In genomic region chr14:118207347-118207746, GRCm38 (mm10) we compare ENCODE assay signal across 23 mouse cellular contexts. TPM values are rescaled to one million over a fixed set of nuclear protein-coding genes. Genes with fewer than 3 reads are reported as not detected.
DNase-seq lines count a peak whose midpoint lies in the region; ATAC-seq and TF ChIP-seq lines count a peak whose summit lies in the region.
"Had no signal": no experiment of that assay in that cellular context is flagged by ENCODE, and none has a peak within 500 bp of the region (broad histone marks: within the 10 kb centered on the region; RNA-seq: fewer than 3 reads in every experiment).

No protein-coding gene starts in this region.

- WGBS in forebrain, postnatal 0 days: 87% methylated on average over 3 of the region's 3 CpGs
- 85% methylated on average over 3 of the region's 3 CpGs for WGBS in forebrain, embryonic 14.5 days

- H3K9me3 ChIP-seq in forebrain, postnatal 0 days (ENCODE audit: low read length): no peaks in the 10 kb centered on the region
- no peaks in the 10 kb centered on the region for H3K9me3 ChIP-seq in forebrain, embryonic 14.5 days (replicated peaks; ENCODE audit: control insufficient read depth, low read length)
- H3K9me3 ChIP-seq in E14TG2a.4 (ENCODE audit: low read length): no peaks in the 10 kb centered on the region
- H3K9me3 ChIP-seq: hindbrain, embryonic 15.5 days; limb, embryonic 15.5 days had no signal

- H3K4me2 ChIP-seq in forebrain, postnatal 0 days (ENCODE audit: low read depth): no peak overlapping the region
- no peak overlapping the region for H3K4me2 ChIP-seq in forebrain, embryonic 14.5 days (ENCODE audit: low read length)
- H3K4me2 ChIP-seq: hindbrain, embryonic 15.5 days; limb, embryonic 15.5 days had no signal

- no peak overlapping the region for H3K9ac ChIP-seq in forebrain, postnatal 0 days
- H3K9ac ChIP-seq in forebrain, embryonic 14.5 days (ENCODE audit: low read length): no peak overlapping the region
- H3K9ac ChIP-seq: hindbrain, embryonic 15.5 days; limb, embryonic 15.5 days had no signal

- intact Hi-C loops in left cerebral cortex, adult 2 months (cut with DNase I): no loop called here
- intact Hi-C loops in left cerebral cortex, postnatal 14 days (cut with DNase I): loop anchor here (5.0 kb wide), 1 partner anchor 385 kb away; no protein-coding TSS in a partner anchor

- no peaks in the 10 kb centered on the region for H3K36me3 ChIP-seq in forebrain, postnatal 0 days (ENCODE audit: insufficient read depth)
- H3K36me3 ChIP-seq in forebrain, embryonic 14.5 days (ENCODE audit: control insufficient read depth, insufficient read depth, low read length): no peaks in the 10 kb centered on the region
- H3K36me3 ChIP-seq in E14TG2a.4 (ENCODE audit: insufficient read depth, low read length): no peaks in the 10 kb centered on the region
- H3K36me3 ChIP-seq: forebrain, embryonic 10.5 days; hindbrain, embryonic 15.5 days; limb, embryonic 15.5 days had no signal

- TF ChIP-seq CTCF in forebrain, postnatal 0 days (IDR thresholded peaks at IDR 0.05; ENCODE audit: low read depth): peak; percentile 29; the same call in 1 of the 2 replicates
- TF ChIP-seq CTCF in left cerebral cortex, adult 2 months (IDR thresholded peaks at IDR 0.05): peak; percentile 21
- peak; percentile 89 for TF ChIP-seq CTCF in E14TG2a.4 (conservative IDR thresholded peaks at IDR 0.05; ENCODE audit: low read length)

- peak; percentile 12 for DNase-seq in forebrain, postnatal 0 days
- DNase-seq in forebrain, embryonic 14.5 days (ENCODE audit: low spot score): no peak
- no peak for DNase-seq in left cerebral cortex, adult 2 months (ENCODE audit: extremely low spot score in 1 of 2, low spot score in 2 of 2)
- DNase-seq in left cerebral cortex, postnatal 14 days (ENCODE audit: low spot score in 2 of 2): no peak
- peak; percentile 5 for DNase-seq in adipocyte (ENCODE audit: low spot score)
- no peak for DNase-seq in frontal cortex, postnatal 10 days (ENCODE audit: low spot score in 2 of 2)
- DNase-seq: cerebellum, adult 11-12 months; kidney, adult 9 months had no signal

- no peak for ATAC-seq in forebrain, postnatal 0 days
- no peak for ATAC-seq in forebrain, embryonic 14.5 days
- ATAC-seq in granulocyte monocyte progenitor cell, adult 5-6 weeks (replicated peaks; ENCODE audit: poor library complexity, severe bottlenecking): no peak

- no peak overlapping the region for H3K27ac ChIP-seq in forebrain, postnatal 0 days (ENCODE audit: low read depth, low read length)
- no peak overlapping the region for H3K27ac ChIP-seq in forebrain, embryonic 14.5 days (ENCODE audit: low read depth, low read length)
- no peak overlapping the region for H3K27ac ChIP-seq in left cerebral cortex, adult 2 months
- H3K27ac ChIP-seq: forebrain, embryonic 10.5 days; hindbrain, embryonic 15.5 days; limb, embryonic 15.5 days had no signal

- no peaks in the 10 kb centered on the region; the same call in 1 of the 2 replicates for H3K27me3 ChIP-seq in forebrain, postnatal 0 days (ENCODE audit: insufficient read depth, low read length)
- H3K27me3 ChIP-seq in forebrain, embryonic 14.5 days (replicated peaks; ENCODE audit: control insufficient read depth, insufficient read depth, low read length): no peaks in the 10 kb centered on the region
- H3K27me3 ChIP-seq in E14TG2a.4 (ENCODE audit: insufficient read depth, low read length): peaks cover 17% of the 10 kb centered on the region
- H3K27me3 ChIP-seq: hindbrain, embryonic 15.5 days; limb, embryonic 15.5 days had no signal

- H3K4me3 ChIP-seq in forebrain, postnatal 0 days (ENCODE audit: low read depth, low read length): no peak overlapping the region
- no peak overlapping the region for H3K4me3 ChIP-seq in forebrain, embryonic 14.5 days (ENCODE audit: low read depth, low read length)
- no peak overlapping the region for H3K4me3 ChIP-seq in left cerebral cortex, adult 2 months
- no peak overlapping the region for H3K4me3 ChIP-seq in E14TG2a.4 (replicated peaks; ENCODE audit: low read length)
- H3K4me3 ChIP-seq: forebrain, embryonic 10.5 days; hindbrain, embryonic 15.5 days; limb, embryonic 15.5 days had no signal

- H3K4me1 ChIP-seq in forebrain, postnatal 0 days (ENCODE audit: insufficient read depth): no peaks in the 10 kb centered on the region
- H3K4me1 ChIP-seq in forebrain, embryonic 14.5 days (ENCODE audit: control insufficient read depth, insufficient read depth, low read length): no peaks in the 10 kb centered on the region
- peaks cover 4% of the 10 kb centered on the region for H3K4me1 ChIP-seq in E14TG2a.4 (replicated peaks; ENCODE audit: low read depth, low read length)
- H3K4me1 ChIP-seq: hindbrain, embryonic 15.5 days; limb, embryonic 15.5 days had no signal

RNA-seq across cellular contexts. Expression of gene Sox21, which starts 29.5 kb away (rescaled TPM):
- total RNA-seq in forebrain, postnatal 0 days (2014; rRNA removed): 9.3 and 14.2 TPM in 2 replicates
- 3.3 and 4.3 TPM in 2 replicates for polyA plus RNA-seq in forebrain, postnatal 0 days (2015; fragmentation: Nextera tagmentation; extraction: Ambion mirVana)
- 6.6 and 9.3 TPM in 2 replicates for polyA plus RNA-seq in forebrain, embryonic 14.5 days (2014; fragmentation: Nextera tagmentation; extraction: Ambion mirVana)
- 10 to 100 TPM in 1 of 2 experiments, 1 to 10 TPM in 1; 10.0 to 10.6 TPM for total RNA-seq in left cerebral cortex, adult 2 months (2021)
- total RNA-seq in left cerebral cortex, postnatal 14 days (2021): 10 to 100 TPM in 1 of 2 experiments, 1 to 10 TPM in 1; 7.1 to 10.8 TPM
- not detected in 2 replicates for total RNA-seq in granulocyte monocyte progenitor cell, adult 5-6 weeks (2014; fragmentation: Nextera tagmentation)
- total RNA-seq in granulocyte monocyte progenitor cell, adult 5-6 weeks (2017): not detected in 2 replicates
- total RNA-seq: adrenal gland, adult 18-20 months; common myeloid progenitor, adult 5-6 weeks; megakaryocyte-erythroid progenitor cell, adult 5-6 weeks had no signal

RNA-seq across cellular contexts. Expression of gene Gm9376, which starts 59.4 kb away (rescaled TPM):
- total RNA-seq in forebrain, postnatal 0 days (2014; rRNA removed): not detected in 2 replicates
- polyA plus RNA-seq in forebrain, postnatal 0 days (2015; fragmentation: Nextera tagmentation; extraction: Ambion mirVana): not detected in 2 replicates
- polyA plus RNA-seq in forebrain, embryonic 14.5 days (2014; fragmentation: Nextera tagmentation; extraction: Ambion mirVana): not detected in 2 replicates
- total RNA-seq in left cerebral cortex, adult 2 months (2021): not detected
- not detected for total RNA-seq in left cerebral cortex, postnatal 14 days (2021)
- not detected in 2 replicates for total RNA-seq in granulocyte monocyte progenitor cell, adult 5-6 weeks (2014; fragmentation: Nextera tagmentation)
- total RNA-seq in granulocyte monocyte progenitor cell, adult 5-6 weeks (2017): not detected in 2 replicates
- total RNA-seq: adrenal gland, adult 18-20 months; common myeloid progenitor, adult 5-6 weeks; left cerebral cortex, adult 8-10 months; megakaryocyte-erythroid progenitor cell, adult 5-6 weeks had no signal
- polyA plus RNA-seq: embryonic facial prominence, embryonic 14.5 days; forebrain, embryonic 10.5 days; gonadal fat pad, adult 2 months; heart, embryonic 16.5 days; hindbrain, embryonic 15.5 days; limb, embryonic 15.5 days; lung, embryonic 16.5 days; neural tube, embryonic 14.5 days; thymus, postnatal 0 days had no signal

Comparison
In these comparisons a context has a peak if more than half of its experiments do, and no peak if none do; other contexts are left out.
1. DNase-seq: peak in forebrain, postnatal 0 days (single experiment) and adipocyte (single experiment); none in forebrain, embryonic 14.5 days (single experiment), left cerebral cortex, adult 2 months (0 of 2), left cerebral cortex, postnatal 14 days (0 of 2) and frontal cortex, postnatal 10 days (0 of 2).
2. CTCF ChIP-seq: peak in every context shown above with its lines; median percentile 89 in E14TG2a.4; 29 in forebrain, postnatal 0 days; 21 in left cerebral cortex, adult 2 months.
3. RNA of gene Sox21, which starts 29.5 kb away (total RNA-seq): 9.3 to 14.2 TPM in forebrain, postnatal 0 days, 7.1 to 10.8 TPM in left cerebral cortex, postnatal 14 days and 10.0 to 10.6 TPM in left cerebral cortex, adult 2 months; not detected in granulocyte monocyte progenitor cell, adult 5-6 weeks; every median in the first group is over 4 times any median in the second.